Mouse (Mus musculus) forebrain, embryonic 12.5 days (tissue): ENCODE results near the gene Slc22a23. TPM values are rescaled to one million over a fixed set of nuclear protein-coding genes. Genes with fewer than 3 reads are reported as not detected.

Experiments used
- ATAC-seq: fragments of 200-750 bp; cut with Nextera tagmentation; 2 replicates; pipeline ENCODE4 v1.8.0; 2017; ENCODE audit warnings: moderate TSS enrichment; ENCODE audit not compliant: low FRiP score
- H3K27ac ChIP-seq: fragments of 300-500 bp; sonication (generic); 2 replicates; pipeline ENCODE4 v1.5.1; 2016; ENCODE audit warnings: mild to moderate bottlenecking
- H3K27me3 ChIP-seq: fragments of 300-500 bp; sonication (generic); 2 replicates; pipeline ENCODE4 v1.6.1; 2016; ENCODE audit warnings: mild to moderate bottlenecking
- H3K36me3 ChIP-seq: fragments of 300-500 bp; sonication (generic); replicated peaks from 2 replicates; pipeline ENCODE4 v1.6.1; 2016; ENCODE audit warnings: mild to moderate bottlenecking
- H3K4me1 ChIP-seq: fragments of 300-500 bp; sonication (generic); 2 replicates; pipeline ENCODE4 v1.6.1; 2016
- H3K4me2 ChIP-seq: fragments of 300-500 bp; sonication (generic); 2 replicates; pipeline ENCODE4 v1.6.1; 2016; ENCODE audit warnings: mild to moderate bottlenecking, moderate library complexity
- H3K4me3 ChIP-seq: fragments of 300-500 bp; sonication (generic); replicated peaks from 2 replicates; pipeline ENCODE4 v1.5.1; 2016; ENCODE audit warnings: mild to moderate bottlenecking
- H3K9ac ChIP-seq: fragments of 300-500 bp; sonication (generic); 2 replicates; pipeline ENCODE4 v1.6.1; 2016; ENCODE audit warnings: mild to moderate bottlenecking
- H3K9me3 ChIP-seq: fragments of 300-500 bp; sonication (generic); 2 replicates; pipeline ENCODE4 v1.6.1; 2016
- WGBS: fragments of 180-500 bp; shearing (Covaris S2); methylation state at CpG from one replicate; pipeline ENCODE4 v1.1.7; 2016; 5-methylcytosine and 5-hydroxymethylcytosine counted together
- polyA plus RNA-seq: library from polyadenylated mRNA; unstranded; fragments of >200 nt; fragmentation: Nextera tagmentation; extraction: Ambion mirVana; gene quantifications from 2 replicates; pipeline ENCODE4 v1.2.1, GENCODE M21; 2016

Slc22a23 gene
- polyA plus RNA-seq, 1 experiment from 2014 or later: 16.4 TPM

DNA sequence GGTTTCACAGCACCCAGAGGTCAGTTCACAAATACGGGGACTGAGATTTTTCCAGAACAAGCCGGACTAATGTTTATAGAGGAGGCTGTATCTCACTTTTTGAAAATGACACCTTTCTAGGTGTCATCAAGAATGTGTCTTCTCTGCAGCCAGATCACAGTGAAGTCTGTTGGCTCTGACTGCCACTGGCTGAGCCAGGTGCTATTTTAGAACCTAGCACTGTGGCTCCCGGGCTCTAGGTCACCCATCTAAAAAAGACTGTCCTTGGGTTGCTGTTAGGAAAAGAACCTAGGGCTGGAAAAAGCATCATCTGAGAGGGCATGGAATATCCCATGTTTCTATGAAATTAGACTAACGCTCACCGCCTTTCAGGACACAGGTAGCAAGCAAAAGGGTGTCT, 10.7 kb upstream of the Slc22a23 start:
- H3K9ac ChIP-seq: no peak overlapping the region
- H3K27ac ChIP-seq: no peak overlapping the region
- WGBS: 97% methylated on average over 5 of the region's 5 CpGs
- H3K27me3 ChIP-seq: no peaks in the 10 kb centered on the region
- no peaks in the 10 kb centered on the region for H3K4me1 ChIP-seq
- H3K4me3 ChIP-seq: no peak overlapping the region
- no peak for ATAC-seq
- no peaks in the 10 kb centered on the region for H3K36me3 ChIP-seq
- no peaks in the 10 kb centered on the region for H3K9me3 ChIP-seq
- H3K4me2 ChIP-seq: no peak overlapping the region

DNA sequence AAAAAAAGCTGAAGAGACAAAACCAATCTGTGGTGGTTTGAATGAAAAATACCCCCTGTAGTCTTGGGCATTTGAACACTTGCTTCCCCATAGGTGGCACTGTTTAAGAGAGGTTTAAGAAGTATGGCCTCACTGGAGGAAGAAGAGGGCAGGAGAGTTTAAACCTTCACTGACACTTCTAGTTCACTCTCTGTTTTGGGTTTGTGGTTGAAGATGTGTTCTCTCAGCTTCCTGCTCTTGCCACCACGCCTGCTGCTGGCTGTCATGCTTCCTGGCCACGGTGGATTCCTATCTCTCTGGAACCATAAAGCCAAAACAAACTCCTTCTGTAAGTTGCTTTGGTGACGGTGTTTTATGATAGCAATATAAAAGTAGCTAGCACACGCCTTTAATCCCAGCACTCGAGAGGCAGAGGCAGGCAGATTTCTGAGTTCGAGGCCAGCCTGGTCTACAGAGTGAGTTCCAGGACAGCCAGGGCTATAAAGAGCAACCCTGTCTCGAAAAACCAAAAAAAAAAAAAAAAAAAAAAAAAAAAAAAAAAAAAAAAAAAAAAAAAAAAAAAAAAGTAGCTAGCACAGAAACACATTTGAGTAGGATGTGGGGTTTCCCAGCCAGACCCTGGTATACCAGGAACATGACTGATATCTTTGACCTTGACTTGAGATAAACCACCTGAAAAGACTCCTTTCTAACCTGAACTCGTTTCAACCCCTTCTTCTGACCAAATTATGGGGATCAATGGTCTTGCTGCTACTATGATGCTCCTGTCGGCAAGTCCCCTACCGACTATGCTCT, 10.0 kb upstream of the Slc22a23 start:
- Histone ChIP-seq H3K4me3 (no peak overlapping the region), H3K27me3 (no peaks in the 10 kb centered on the region), H3K9ac (no peak overlapping the region), H3K4me2 (no peak overlapping the region), H3K27ac (no peak overlapping the region), H3K36me3 (no peaks in the 10 kb centered on the region), H3K9me3 (no peaks in the 10 kb centered on the region), H3K4me1 (no peaks in the 10 kb centered on the region)
- 89% methylated on average over 10 of the region's 10 CpGs for WGBS
- no peak for ATAC-seq

DNA sequence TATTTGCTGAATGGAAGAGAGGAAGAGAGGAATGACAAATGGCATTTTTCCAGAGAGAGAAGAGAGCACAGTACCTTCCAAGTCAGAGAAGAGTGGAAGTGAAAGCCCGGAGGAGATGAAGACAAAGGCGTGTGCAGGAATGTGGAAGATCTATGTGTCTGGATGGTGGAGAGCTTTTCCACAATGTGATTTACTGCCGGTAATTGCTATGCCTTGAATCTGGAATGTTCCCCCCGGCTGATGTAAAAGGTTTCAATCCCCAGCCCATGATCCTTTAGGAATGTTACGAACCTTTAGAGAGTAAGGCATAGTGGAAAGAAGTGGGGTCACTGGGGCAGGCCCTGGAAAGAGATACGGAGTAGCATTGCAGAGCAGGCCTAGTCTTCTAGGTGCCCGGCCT, 8.3 kb upstream of the Slc22a23 start:
- H3K9ac ChIP-seq: no peak overlapping the region
- no peak for ATAC-seq
- no peaks in the 10 kb centered on the region for H3K27me3 ChIP-seq
- H3K4me1 ChIP-seq: no peaks in the 10 kb centered on the region
- H3K27ac ChIP-seq: no peak overlapping the region
- no peaks in the 10 kb centered on the region for H3K36me3 ChIP-seq
- WGBS: 80% methylated on average over 7 of the region's 7 CpGs
- no peak overlapping the region for H3K4me2 ChIP-seq
- H3K4me3 ChIP-seq: no peak overlapping the region
- H3K9me3 ChIP-seq: no peaks in the 10 kb centered on the region

DNA sequence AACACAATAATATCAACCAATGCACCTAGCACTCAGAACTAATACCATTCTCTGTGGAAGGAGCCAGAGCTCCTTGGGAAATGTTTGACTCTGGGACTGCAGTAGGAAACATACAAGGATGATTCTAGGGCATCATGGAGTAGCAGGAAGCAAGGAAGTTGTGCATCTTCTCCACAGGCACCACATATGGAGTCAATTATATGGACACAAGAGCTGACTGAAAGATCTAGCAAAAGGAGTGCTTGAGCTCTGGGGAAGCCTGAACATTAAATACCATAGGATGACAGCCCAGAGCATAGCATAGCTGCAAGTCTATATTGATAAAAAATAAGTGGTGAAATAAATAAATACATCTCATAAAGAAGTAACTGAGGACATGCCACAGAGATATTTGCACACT, 6.5 kb upstream of the Slc22a23 start:
- Histone ChIP-seq H3K36me3 (no peaks in the 10 kb centered on the region), H3K4me3 (no peak overlapping the region), H3K9me3 (no peaks in the 10 kb centered on the region), H3K27ac (no peak overlapping the region), H3K27me3 (peaks cover 6% of the 10 kb centered on the region; the same call in 1 of the 2 replicates), H3K4me2 (no peak overlapping the region), H3K9ac (no peak overlapping the region), H3K4me1 (0 out of 2 replicates have a peak, but pooled peaks cover under 1% of the 10 kb centered on the region)
- ATAC-seq: no peak

DNA sequence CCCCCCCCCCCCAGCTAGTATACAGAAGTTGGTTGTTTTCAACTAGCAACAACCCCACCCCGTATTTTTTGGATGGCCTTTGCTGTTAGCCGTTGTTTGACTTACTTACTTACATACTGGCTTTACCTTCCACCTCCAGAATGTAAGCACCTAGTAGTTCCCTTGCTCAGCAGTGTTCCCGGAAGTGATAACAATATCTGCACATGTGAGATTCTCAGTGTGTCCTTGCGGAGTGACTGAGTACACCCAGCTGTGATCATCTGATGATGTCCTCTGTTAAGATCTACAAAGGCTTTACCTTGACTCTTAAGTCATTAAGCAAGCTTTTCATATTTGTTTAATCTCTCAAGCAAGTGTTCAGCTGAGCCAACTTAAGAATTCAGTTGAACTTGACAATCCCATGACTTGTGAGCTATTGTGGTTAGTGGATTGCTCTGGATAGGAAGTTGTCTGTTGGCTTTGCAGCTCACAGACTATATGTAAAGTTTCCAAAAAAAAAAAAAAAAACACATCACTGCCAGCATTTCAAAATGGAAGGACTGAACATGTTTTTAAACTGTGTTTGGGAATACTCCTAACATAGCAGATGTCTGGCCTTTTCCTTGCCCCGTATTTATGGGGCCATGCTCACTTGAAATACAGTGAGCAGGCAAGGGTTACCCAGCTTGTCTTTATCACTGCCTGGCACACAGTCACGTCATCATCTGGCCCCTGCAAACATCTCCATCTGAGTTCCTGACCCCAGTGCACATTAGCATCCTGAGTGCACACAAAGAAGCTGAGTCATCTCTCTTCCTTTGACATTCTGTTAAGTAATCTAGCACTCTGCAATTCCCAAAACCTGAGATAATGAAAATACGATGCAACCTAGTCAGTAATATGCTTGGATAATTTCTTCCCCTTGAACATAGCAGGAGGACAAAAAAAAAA, 3.2 kb upstream of the Slc22a23 start:
- no peak for ATAC-seq
- no peak overlapping the region for H3K4me2 ChIP-seq
- peaks cover 19% of the 10 kb centered on the region for H3K4me1 ChIP-seq
- no peaks in the 10 kb centered on the region for H3K9me3 ChIP-seq
- no peaks in the 10 kb centered on the region for H3K36me3 ChIP-seq
- 74% methylated on average over 7 of the region's 7 CpGs for WGBS
- H3K27me3 ChIP-seq: peaks cover 6% of the 10 kb centered on the region; the same call in 1 of the 2 replicates
- no peak overlapping the region for H3K9ac ChIP-seq
- H3K27ac ChIP-seq: no peak overlapping the region
- H3K4me3 ChIP-seq: no peak overlapping the region

DNA sequence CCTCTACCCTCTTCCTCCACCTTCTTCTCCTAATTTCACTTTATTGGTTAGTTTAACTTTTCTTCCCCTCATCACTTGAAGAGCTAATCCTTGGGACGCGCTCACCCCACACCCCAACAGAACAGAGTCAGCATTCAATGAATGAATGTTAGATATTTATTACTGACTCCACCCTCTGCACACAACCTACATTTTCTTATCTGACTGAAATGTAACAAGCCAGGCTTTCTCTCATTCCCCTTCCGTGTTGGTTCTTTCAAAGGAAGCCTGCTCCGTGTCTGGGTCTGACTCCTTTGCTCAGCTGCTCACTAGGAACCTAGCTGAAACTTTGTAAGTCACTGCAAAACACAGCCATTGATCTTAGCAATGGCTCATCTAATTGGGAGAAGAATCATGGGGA, 1.8 kb upstream of the Slc22a23 start:
- WGBS: 59% methylated on average over 4 of the region's 4 CpGs
- Histone ChIP-seq H3K36me3 (no peaks in the 10 kb centered on the region), H3K4me1 (peaks cover 34% of the 10 kb centered on the region), H3K27ac (no peak overlapping the region), H3K9ac (no peak overlapping the region), H3K9me3 (no peaks in the 10 kb centered on the region), H3K4me3 (no peak overlapping the region), H3K4me2 (no peak overlapping the region), H3K27me3 (peaks cover 6% of the 10 kb centered on the region; the same call in 1 of the 2 replicates)
- no peak for ATAC-seq

DNA sequence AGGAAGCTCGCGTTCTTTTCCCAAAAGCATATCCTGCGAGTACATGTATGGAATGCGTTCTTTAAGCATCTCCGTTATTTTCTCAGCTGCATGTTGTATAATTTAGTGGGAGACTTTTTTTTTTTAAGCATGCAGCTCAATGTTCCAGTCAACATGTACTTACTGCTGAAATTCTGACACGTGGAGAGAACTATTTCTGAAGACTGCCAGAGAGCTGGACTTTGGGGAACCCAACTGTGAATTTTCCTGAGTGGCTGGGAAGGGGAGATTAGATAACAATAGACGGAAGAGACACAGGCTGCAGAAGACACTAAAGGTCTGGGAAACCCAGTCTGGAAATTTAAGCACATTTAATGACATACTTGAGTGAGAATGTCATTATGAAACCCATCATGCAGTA, 1.3 kb upstream of the Slc22a23 start:
- Histone ChIP-seq H3K4me3 (no peak overlapping the region), H3K9me3 (no peaks in the 10 kb centered on the region)

DNA sequence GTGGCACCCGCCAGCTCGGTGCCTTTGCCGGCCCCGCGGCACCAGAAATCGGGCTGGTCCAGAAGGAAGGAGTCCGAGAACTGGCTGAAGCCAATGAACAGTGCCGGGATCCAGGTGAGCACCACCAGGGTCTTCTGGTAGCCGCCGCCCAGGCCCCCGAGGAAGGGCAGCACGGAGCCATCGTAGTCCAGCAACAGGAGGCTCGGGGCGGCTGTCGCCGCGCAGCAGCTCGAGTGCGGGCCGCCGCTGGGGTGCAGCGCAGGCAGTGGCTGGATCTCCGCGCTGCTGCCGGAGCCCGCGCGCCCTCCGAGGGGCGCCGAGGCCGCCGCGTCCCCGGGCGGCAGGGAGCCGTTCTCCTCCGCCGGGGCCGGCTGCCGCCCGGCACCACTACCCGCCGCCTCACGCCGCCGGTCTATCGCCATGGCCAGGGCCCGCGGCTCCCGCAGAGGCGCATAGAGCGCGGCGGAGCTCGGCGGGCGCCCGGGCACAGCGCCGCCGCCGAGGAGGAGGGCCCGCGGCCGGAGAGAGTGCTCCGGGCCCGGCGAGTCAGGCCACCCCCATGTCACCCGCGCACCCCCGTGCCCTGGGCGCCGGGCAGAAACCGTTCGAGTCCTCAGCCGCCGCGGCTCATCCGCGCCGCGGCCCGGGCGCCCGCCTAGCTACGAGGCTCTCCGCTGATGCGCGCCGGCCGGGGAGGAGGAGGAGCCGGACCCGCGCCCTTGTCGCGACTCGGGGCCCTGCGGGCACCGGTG, 430 bp downstream of the Slc22a23 start:
- Histone ChIP-seq H3K4me1 (peaks cover 44% of the 10 kb centered on the region), H3K9ac (peak overlapping the region; percentile 98), H3K27ac (peak overlapping the region; percentile 72)

More for the DNA sequence above, 1.3 kb upstream of the Slc22a23 start:
- 49% methylated on average over 7 of the region's 7 CpGs for WGBS
- Histone ChIP-seq H3K9ac (no peak overlapping the region), H3K36me3 (no peaks in the 10 kb centered on the region), H3K27ac (no peak overlapping the region), H3K4me1 (peaks cover 39% of the 10 kb centered on the region), H3K4me2 (no peak overlapping the region), H3K27me3 (peaks cover 6% of the 10 kb centered on the region; the same call in 1 of the 2 replicates)
- ATAC-seq: no peak

DNA sequence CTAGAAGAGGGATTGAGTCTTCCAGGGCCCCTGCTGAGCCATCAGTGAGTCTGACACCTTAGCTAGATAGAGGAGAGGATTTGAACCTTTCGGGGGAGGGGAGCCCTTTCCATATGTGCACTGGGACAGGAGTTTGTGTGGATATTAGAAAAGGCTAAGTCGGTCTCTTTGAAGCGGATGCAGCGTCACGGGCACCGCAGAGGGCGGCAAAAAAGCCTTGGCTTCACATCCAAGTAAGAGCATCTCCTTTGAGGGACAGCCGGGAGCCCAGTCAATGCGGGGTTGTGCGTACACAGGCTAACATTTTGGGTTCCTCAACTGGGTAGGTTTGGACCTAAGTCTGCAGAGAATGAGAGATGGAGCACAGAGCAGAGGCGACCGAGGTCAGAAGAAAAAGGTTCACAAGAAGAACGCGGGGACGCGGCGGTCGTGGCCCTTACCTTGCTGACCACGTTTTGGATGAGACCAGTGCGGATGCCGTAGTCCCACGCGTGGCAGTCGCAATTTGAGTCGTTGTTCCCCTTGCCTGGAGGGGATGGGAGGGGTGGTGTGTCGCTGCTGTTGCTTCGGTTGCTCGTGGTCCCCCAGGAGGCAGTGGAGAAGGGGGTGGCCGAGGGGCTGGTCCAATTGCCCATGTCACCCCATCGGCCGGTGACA, 1.1 kb downstream of the Slc22a23 start:
- Histone ChIP-seq H3K4me2 (peak overlapping the region; percentile 92), H3K9ac (peak overlapping the region; percentile 98), H3K36me3 (peaks cover 3% of the 10 kb centered on the region), H3K27ac (peak overlapping the region; percentile 72; the same call in 1 of the 2 replicates), H3K9me3 (no peaks in the 10 kb centered on the region), H3K4me1 (peaks cover 44% of the 10 kb centered on the region), H3K27me3 (peaks cover 6% of the 10 kb centered on the region; the same call in 1 of the 2 replicates), H3K4me3 (peak overlapping the region; percentile 94)
- WGBS: under 1% methylated on average over 31 of the region's 31 CpGs
- ATAC-seq: peak; percentile 21

More for the DNA sequence above, 430 bp downstream of the Slc22a23 start:
- Histone ChIP-seq H3K36me3 (no peaks in the 10 kb centered on the region; the same call in 1 of the 2 replicates), H3K9me3 (no peaks in the 10 kb centered on the region), H3K4me3 (peak overlapping the region; percentile 94), H3K4me2 (peak overlapping the region; percentile 92), H3K27me3 (peaks cover 6% of the 10 kb centered on the region; the same call in 1 of the 2 replicates)
- under 1% methylated on average over 85 of the region's 101 CpGs for WGBS
- peak; percentile 67 for ATAC-seq

DNA sequence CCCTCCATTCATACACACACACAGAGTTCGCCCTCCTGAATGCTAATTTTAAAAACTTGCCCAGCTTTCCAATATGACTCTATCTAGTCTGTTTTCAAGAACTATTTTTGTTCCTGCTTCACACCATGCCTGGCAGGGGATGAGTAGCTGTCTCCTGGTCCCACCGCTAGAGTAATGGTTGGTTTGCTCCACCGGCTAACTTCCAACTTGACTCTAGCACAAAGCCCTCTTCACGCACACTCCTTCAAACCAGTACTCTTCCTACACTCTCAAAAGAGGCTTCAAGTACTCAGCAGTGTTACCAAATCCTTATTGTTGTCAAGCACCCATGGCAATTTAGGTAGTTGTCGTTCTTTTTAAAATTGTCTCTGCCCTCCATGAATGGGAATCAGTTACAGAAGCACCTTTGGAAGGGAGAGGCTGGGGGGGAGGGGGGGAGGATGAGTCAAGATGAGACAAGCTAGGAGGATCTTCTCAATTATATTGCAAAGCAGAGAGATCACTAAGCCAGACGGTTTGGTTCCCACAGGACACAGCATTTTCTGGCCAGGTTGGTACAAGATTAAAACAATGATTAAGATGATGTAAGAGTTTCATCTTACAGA, 2.6 kb downstream of the Slc22a23 start:
- WGBS: 28% methylated on average over 6 of the region's 6 CpGs

DNA sequence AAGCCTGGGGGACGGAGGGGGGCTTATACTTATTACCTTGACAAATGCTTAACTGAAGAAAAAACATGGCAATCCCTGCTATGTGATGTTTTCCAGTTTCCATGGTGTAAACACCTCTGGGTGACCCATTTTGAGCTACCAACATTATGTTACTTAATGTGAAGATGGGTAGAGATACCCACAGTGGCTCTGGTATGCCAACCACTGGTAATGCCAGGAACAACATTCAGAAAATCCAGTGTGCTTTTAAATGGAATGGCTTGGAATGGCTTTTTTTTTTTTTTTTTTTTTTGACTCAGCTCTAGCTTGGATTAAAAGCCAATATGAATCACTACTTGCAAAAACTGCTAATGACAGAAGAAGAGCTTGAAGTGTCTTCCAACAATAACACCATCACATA, 8.1 kb downstream of the Slc22a23 start:
- no peak overlapping the region for H3K4me2 ChIP-seq
- peaks cover 3% of the 10 kb centered on the region for H3K36me3 ChIP-seq
- no peak for ATAC-seq
- H3K9ac ChIP-seq: no peak overlapping the region
- H3K27ac ChIP-seq: no peak overlapping the region
- no peaks in the 10 kb centered on the region for H3K9me3 ChIP-seq
- H3K27me3 ChIP-seq: no peaks in the 10 kb centered on the region
- peaks cover 22% of the 10 kb centered on the region for H3K4me1 ChIP-seq
- no peak overlapping the region for H3K4me3 ChIP-seq
- 95% methylated on average over 1 of the region's 1 CpGs for WGBS

More for the DNA sequence above, 2.6 kb downstream of the Slc22a23 start:
- H3K4me3 ChIP-seq: peak overlapping the region; percentile 94
- H3K27me3 ChIP-seq: peaks cover 3% of the 10 kb centered on the region; the same call in 1 of the 2 replicates
- no peak overlapping the region for H3K27ac ChIP-seq
- H3K36me3 ChIP-seq: peaks cover 3% of the 10 kb centered on the region
- peak overlapping the region; percentile 98 for H3K9ac ChIP-seq
- peaks cover 44% of the 10 kb centered on the region for H3K4me1 ChIP-seq
- H3K4me2 ChIP-seq: peak overlapping the region; percentile 92
- H3K9me3 ChIP-seq: no peaks in the 10 kb centered on the region
- ATAC-seq: no peak
